Mouse (Mus musculus): ENCODE measurements at regions not wholly inside any gene's neighbourhood (a gene's known extent, or its start where the extent isn't known, plus 50 kb on each side); places are given as distances from the start of the nearest gene placed in this dataset.

GRCm38 (mm10) chr12:107119076-107119475 is 369.4 kb upstream of the 3110018I06Rik start:
- TF ChIP-seq CHD1 (IDR thresholded peaks at IDR 0.05; ENCODE audit: low read depth, low read length) (no peak), ELF1 (IDR thresholded peaks at IDR 0.05; ENCODE audit: low read depth, low read length) (no peak), POLR2A (IDR thresholded peaks at IDR 0.05; ENCODE audit: control insufficient read depth in 1 of 2, insufficient read depth in 1 of 2, low read depth in 1 of 2, low read length in 2 of 2, poor library complexity in 1 of 2) (no peak), CHD2 (IDR thresholded peaks at IDR 0.05; ENCODE audit: low read length) (no peak), ZNF384 (IDR thresholded peaks at IDR 0.05; ENCODE audit: low read depth, low read length) (no peak)
